Mouse (Mus musculus) limb, embryonic 11.5 days (tissue): ENCODE data around the gene Slc7a8. TPM values are rescaled to one million over a fixed set of nuclear protein-coding genes. Genes with fewer than 3 reads are reported as not detected.

Source experiments
- ATAC-seq: fragments of 200-750 bp; cut with Nextera tagmentation; 2 replicates; pipeline ENCODE4 v1.8.0; 2017; ENCODE audit warnings: low read depth; ENCODE audit not compliant: insufficient number of reproducible peaks, low FRiP score, low TSS enrichment
- DNase-seq: peaks from one replicate; pipeline ENCODE4 v3.0.0-alpha.2; 2015; ENCODE audit warnings: low spot score
- H3K27ac ChIP-seq: fragments of 300-500 bp; sonication (generic); replicated peaks from 2 replicates; pipeline ENCODE4 v1.5.1; 2014; ENCODE audit warnings: low read depth, mild to moderate bottlenecking, low read length
- H3K27me3 ChIP-seq: fragments of 300-500 bp; sonication (generic); 2 replicates; pipeline ENCODE4 v1.6.1; 2014; ENCODE audit warnings: mild to moderate bottlenecking, low read length, mixed read lengths; ENCODE audit not compliant: control insufficient read depth, insufficient read depth
- H3K36me3 ChIP-seq: fragments of 300-500 bp; sonication (generic); 2 replicates; pipeline ENCODE4 v1.6.1; 2014; ENCODE audit warnings: mild to moderate bottlenecking, low read length, moderate library complexity, mixed read lengths; ENCODE audit not compliant: control insufficient read depth, insufficient read depth
- H3K4me1 ChIP-seq: fragments of 300-500 bp; sonication (generic); 2 replicates; pipeline ENCODE4 v1.6.1; 2014; ENCODE audit warnings: low read length, mixed read lengths; ENCODE audit not compliant: control insufficient read depth, insufficient read depth
- H3K4me2 ChIP-seq: fragments of 300-500 bp; sonication (generic); 2 replicates; pipeline ENCODE4 v1.6.1; 2014; ENCODE audit warnings: low read depth, mild to moderate bottlenecking, moderate library complexity; ENCODE audit not compliant: severe bottlenecking
- H3K4me3 ChIP-seq: fragments of 300-500 bp; sonication (generic); 2 replicates; pipeline ENCODE4 v1.5.1; 2014; ENCODE audit warnings: low read depth, low read length
- H3K9ac ChIP-seq: fragments of 300-500 bp; sonication (generic); 2 replicates; pipeline ENCODE4 v1.6.1; 2014; ENCODE audit warnings: mild to moderate bottlenecking, low read length
- H3K9me3 ChIP-seq: fragments of 300-500 bp; sonication (generic); 2 replicates; pipeline ENCODE4 v1.6.1; 2016; ENCODE audit warnings: low read length; ENCODE audit not compliant: control insufficient read depth
- WGBS: fragments of 180-500 bp; shearing (Covaris S2); extraction: QIAGEN DNeasy Blood & Tissue Kit; methylation state at CpG from one replicate; pipeline ENCODE4 v1.1.7; 2014; 5-methylcytosine and 5-hydroxymethylcytosine counted together
- polyA plus RNA-seq: library from polyadenylated mRNA; unstranded; fragments of >200 nt; fragmentation: Nextera tagmentation; extraction: Ambion mirVana; gene quantifications from 2 replicates; pipeline ENCODE4 v1.2.1, GENCODE M21; 2014

Slc7a8 gene
- polyA plus RNA-seq, 1 experiment from 2014 or later = 1.1 TPM

GRCm38 (mm10) chr14:54676290-54676689 lies 105.5 kb downstream of the Slc7a8 start:
- ATAC-seq (no peak), DNase-seq (no peak)
- Histone ChIP-seq H3K4me3 (no peak overlapping the region), H3K9ac (no peak overlapping the region), H3K4me2 (no peak overlapping the region), H3K9me3 (no peaks in the 10 kb centered on the region), H3K27ac (no peak overlapping the region), H3K36me3 (peaks cover 21% of the 10 kb centered on the region), H3K4me1 (no peaks in the 10 kb centered on the region), H3K27me3 (no peaks in the 10 kb centered on the region)
- WGBS = 94% methylated on average over 5 of the region's 5 CpGs

- ATAC-seq = no peak
- WGBS = 78% methylated on average over 2 of the region's 2 CpGs
Observed at GRCm38 (mm10) chr14:54674317-54674716, 107.4 kb downstream of the Slc7a8 start.

More at GRCm38 (mm10) chr14:54674317-54674716, 107.4 kb downstream of the Slc7a8 start:
- Histone ChIP-seq H3K9me3 (no peaks in the 10 kb centered on the region), H3K9ac (no peak overlapping the region), H3K27ac (no peak overlapping the region), H3K36me3 (peaks cover 24% of the 10 kb centered on the region), H3K4me2 (no peak overlapping the region), H3K27me3 (no peaks in the 10 kb centered on the region), H3K4me1 (no peaks in the 10 kb centered on the region), H3K4me3 (no peak overlapping the region)
- DNase-seq = no peak

Other genes with a start within 250 kb of the Slc7a8 start
- 52.4 and 53.1 TPM in 2 replicates for gene Haus4, start 227.3 kb downstream of the Slc7a8 start, polyA plus RNA-seq
- 38.5 and 41.8 TPM in 2 replicates for gene Ajuba, start 204.4 kb downstream of the Slc7a8 start, polyA plus RNA-seq
- gene 4931414P19Rik, start 176.0 kb downstream of the Slc7a8 start, polyA plus RNA-seq = 6.8 and 7.8 TPM in 2 replicates
- 474 and 488 TPM in 2 replicates for gene Psmb5, start 163.9 kb downstream of the Slc7a8 start, polyA plus RNA-seq
- gene Psmb11, start 160.5 kb downstream of the Slc7a8 start, polyA plus RNA-seq = 0.20 TPM in 1 of 2 replicates, not detected in the other
- gene Gm17606, start 141.0 kb downstream of the Slc7a8 start, polyA plus RNA-seq = not detected in 2 replicates
- 8.6 and 10.2 TPM in 2 replicates for gene Cdh24, start 140.6 kb downstream of the Slc7a8 start, polyA plus RNA-seq
- 111 and 114 TPM in 2 replicates for gene 1700123O20Rik, start 95.7 kb downstream of the Slc7a8 start, polyA plus RNA-seq
- gene Acin1, start 95.0 kb downstream of the Slc7a8 start, polyA plus RNA-seq = 141 and 160 TPM in 2 replicates
- 0.25 and 0.34 TPM in 2 replicates for gene Gm29776, start 83.1 kb downstream of the Slc7a8 start, polyA plus RNA-seq
- gene Cebpe, start 69.8 kb downstream of the Slc7a8 start, polyA plus RNA-seq = not detected in 2 replicates
- not detected in 2 replicates for gene Rnf212b, start 32.2 kb upstream of the Slc7a8 start, polyA plus RNA-seq
- gene Homez, start 89.0 kb upstream of the Slc7a8 start, polyA plus RNA-seq = 12.8 and 17.7 TPM in 2 replicates
- gene Ppp1r3e, start 95.6 kb upstream of the Slc7a8 start, polyA plus RNA-seq = 0.37 and 0.51 TPM in 2 replicates
- gene Bcl2l2, start 101.4 kb upstream of the Slc7a8 start, polyA plus RNA-seq = 2.1 and 2.2 TPM in 2 replicates
- 0.56 TPM in 1 of 2 replicates, not detected in the other for gene Gm20521, start 101.5 kb upstream of the Slc7a8 start, polyA plus RNA-seq
- 158 and 177 TPM in 2 replicates for gene Pabpn1, start 110.6 kb upstream of the Slc7a8 start, polyA plus RNA-seq
- gene Slc22a17, start 131.2 kb upstream of the Slc7a8 start, polyA plus RNA-seq = 35.5 and 46.0 TPM in 2 replicates
- gene Efs, start 144.2 kb upstream of the Slc7a8 start, polyA plus RNA-seq = 42.7 and 44.6 TPM in 2 replicates
- gene Il25, start 150.7 kb upstream of the Slc7a8 start, polyA plus RNA-seq = not detected in 2 replicates
- 1.8 and 3.2 TPM in 2 replicates for gene Cmtm5, start 154.3 kb upstream of the Slc7a8 start, polyA plus RNA-seq
- gene Myh6, start 185.0 kb upstream of the Slc7a8 start, polyA plus RNA-seq = 0.77 and 1.7 TPM in 2 replicates
- gene Gm17428, start 195.0 kb upstream of the Slc7a8 start, polyA plus RNA-seq = not detected in 2 replicates
- 0.92 and 1.5 TPM in 2 replicates for gene Myh7, start 212.7 kb upstream of the Slc7a8 start, polyA plus RNA-seq
- 99.5 and 100 TPM in 2 replicates for gene Ngdn, start 233.5 kb upstream of the Slc7a8 start, polyA plus RNA-seq